Mouse (Mus musculus) stomach, postnatal 0 days (tissue): ENCODE data around the gene Trim13.

Experiments
- CTCF ChIP-seq: IDR thresholded peaks from 2 replicates; pipeline ENCODE4 v1.5.1; 2016; ENCODE audit warnings: antibody characterized with exemption, low read depth, mild to moderate bottlenecking, moderate library complexity
- EP300 ChIP-seq: optimal IDR thresholded peaks from 2 replicates; pipeline ENCODE3; 2016; ENCODE audit warnings: antibody characterized with exemption

GRCm38 (mm10) chr14:61607157-61607556, 9.1 kb downstream of the Trim13 start, which contains the start of gene Kcnrg:
- TF ChIP-seq CTCF, result no peak
- no peak for TF ChIP-seq EP300
